Mouse (Mus musculus) cortical plate, adult 2 months (tissue): ENCODE measurements around the gene Aicda. TPM values are rescaled to one million over a fixed set of nuclear protein-coding genes. Genes with fewer than 3 reads are reported as not detected.
A peak's percentile ranks its signal among the peaks of the same experiment; 100 is the strongest.

Experiments used
- H3K27ac ChIP-seq: fragments of 200-500 bp; 2 replicates; pipeline ENCODE4 v1.5.1; 2012; ENCODE audit warnings: low read length, control low read depth, inconsistent platforms; ENCODE audit not compliant: insufficient read depth
- H3K4me1 ChIP-seq: fragments of 200-500 bp; 2 replicates; pipeline ENCODE4 v1.6.1; 2011; ENCODE audit warnings: low read length; ENCODE audit not compliant: control insufficient read depth, insufficient read depth
- H3K4me3 ChIP-seq: fragments of 200-500 bp; 2 replicates; pipeline ENCODE4 v1.5.1; 2011; ENCODE audit warnings: mild to moderate bottlenecking, low read length, control low read depth; ENCODE audit not compliant: insufficient read depth
- CTCF ChIP-seq: fragments of 200-500 bp; IDR thresholded peaks from 2 replicates; pipeline ENCODE4 v1.5.1; 2011; ENCODE audit warnings: mild to moderate bottlenecking, control low read depth, low read length; ENCODE audit not compliant: insufficient read depth; ENCODE audit errors: extremely low read depth
- POLR2A ChIP-seq: fragments of 200-500 bp; IDR thresholded peaks from 2 replicates; pipeline ENCODE4 v1.6.1; 2011; ENCODE audit warnings: mild to moderate bottlenecking, low read length, control low read depth; ENCODE audit not compliant: insufficient read depth; ENCODE audit errors: extremely low read depth
- polyA plus RNA-seq: library from polyadenylated mRNA; depleted of rRNA; stranded (reverse); fragments of >200 nt; gene quantifications from 2 replicates; pipeline ENCODE4 v1.2.3, GENCODE M21; 2012

Aicda gene
- polyA plus RNA-seq, 1 experiment: not detected

DNA sequence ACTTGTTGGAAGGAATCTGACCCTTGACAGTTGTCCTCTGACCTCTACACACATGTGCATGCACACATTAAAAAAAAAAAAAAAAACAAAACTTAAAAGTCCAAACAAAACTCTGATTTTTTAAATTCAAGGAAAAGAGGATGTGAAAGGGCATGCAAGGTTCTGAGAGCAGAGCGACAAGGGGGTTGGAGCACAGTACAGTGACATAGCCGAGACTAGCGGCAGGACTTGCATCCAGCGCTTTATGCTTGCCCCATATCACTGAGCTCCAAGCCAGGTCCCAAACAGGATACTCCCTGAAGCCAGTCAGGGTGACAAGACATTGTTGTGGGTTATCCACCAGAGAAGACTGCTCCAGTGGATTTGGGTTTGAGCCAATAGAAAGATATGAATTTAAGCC, 44.4 kb downstream of the Aicda start:
- TF ChIP-seq CTCF (no peak), POLR2A (no peak)
- Histone ChIP-seq H3K4me3 (no peak overlapping the region), H3K27ac (no peak overlapping the region), H3K4me1 (no peaks in the 10 kb centered on the region)

DNA sequence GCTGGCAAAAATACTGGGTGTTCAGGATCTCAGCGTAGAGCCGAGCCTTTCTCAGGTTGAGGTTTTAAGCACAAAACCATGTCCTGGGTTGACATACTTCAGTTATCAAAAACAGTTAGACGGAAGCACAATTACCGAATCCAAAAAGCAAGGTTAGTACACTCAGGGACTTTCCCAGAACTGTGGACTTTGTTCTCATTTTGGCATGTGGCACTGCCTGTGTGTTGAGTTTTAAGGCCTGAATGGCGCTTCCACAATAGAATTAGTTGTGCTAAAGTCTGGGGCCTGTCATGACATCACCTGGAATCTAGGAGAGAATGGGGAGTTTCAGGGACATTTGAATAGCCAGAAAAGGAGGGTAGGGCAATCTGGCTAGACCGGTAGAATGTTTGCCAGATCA, 44.8 kb downstream of the Aicda start:
- Histone ChIP-seq H3K4me1 (no peaks in the 10 kb centered on the region), H3K4me3 (no peak overlapping the region)
- TF ChIP-seq CTCF (no peak), POLR2A (no peak)

DNA sequence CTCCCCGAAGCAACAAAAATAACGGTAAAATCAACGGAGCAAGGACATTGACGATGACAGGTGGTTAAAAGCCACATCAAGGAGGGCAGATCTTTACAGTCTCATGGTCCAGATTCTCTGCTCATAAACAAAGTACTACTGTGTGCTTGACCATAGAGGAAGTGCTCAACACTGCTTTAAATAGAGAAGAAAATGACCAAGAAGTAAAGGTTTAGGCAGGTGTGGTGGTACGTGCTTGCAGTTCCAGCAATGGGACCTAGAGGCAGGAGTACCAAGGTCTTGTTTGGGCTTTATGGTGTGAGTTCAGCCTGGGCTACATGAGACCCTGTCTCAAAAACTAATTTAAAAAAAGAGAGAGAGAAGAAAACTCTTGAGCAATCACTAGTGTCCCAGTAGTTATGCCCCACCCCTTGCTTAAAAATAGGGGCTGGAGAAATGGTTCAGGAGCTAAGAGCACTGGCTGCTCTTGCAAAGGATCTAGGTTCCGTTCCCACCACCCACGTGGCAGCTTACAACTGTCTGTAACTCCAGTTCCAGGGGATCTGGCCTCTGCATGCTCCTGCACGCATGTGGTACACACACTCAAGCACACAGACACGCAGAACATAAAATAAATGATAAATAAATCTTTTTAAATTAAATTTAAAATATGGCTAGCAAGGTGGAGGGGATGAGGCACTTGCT, 45.6 kb downstream of the Aicda start:
- Histone ChIP-seq H3K4me3 (no peak overlapping the region), H3K4me1 (no peaks in the 10 kb centered on the region), H3K27ac (no peak overlapping the region)
- TF ChIP-seq POLR2A (no peak), CTCF (no peak)

More for the DNA sequence above, 44.8 kb downstream of the Aicda start:
- H3K27ac ChIP-seq: no peak overlapping the region

DNA sequence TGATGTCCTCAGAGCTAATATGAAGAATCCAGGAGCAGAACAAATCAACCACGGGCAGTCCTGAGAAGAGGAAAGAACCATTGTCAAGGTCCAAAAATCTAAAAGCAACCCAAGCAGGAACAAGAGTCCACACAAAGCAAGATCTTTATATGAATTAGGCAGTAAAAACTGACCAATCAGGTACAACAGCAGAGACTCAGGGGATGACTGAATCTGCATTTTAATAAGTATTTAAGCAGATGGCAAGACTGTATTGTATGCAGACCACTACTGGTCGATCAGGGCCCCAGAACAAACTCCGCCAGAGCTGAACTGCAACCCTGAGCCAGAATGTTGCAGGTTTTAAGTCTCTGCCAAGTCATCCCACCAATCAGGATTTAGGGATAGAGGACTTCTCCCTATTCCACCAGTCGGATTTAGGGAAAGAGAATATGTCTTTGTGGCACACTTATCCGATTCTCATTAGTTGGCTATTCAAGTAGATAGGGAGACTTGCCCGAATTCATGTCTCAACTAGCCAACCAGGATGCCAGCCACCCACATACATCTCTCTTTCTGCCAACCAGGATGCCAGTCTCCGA, 46.6 kb downstream of the Aicda start:
- H3K4me1 ChIP-seq: no peaks in the 10 kb centered on the region
- TF ChIP-seq CTCF (no peak), POLR2A (no peak)
- H3K4me3 ChIP-seq: no peak overlapping the region
- no peak overlapping the region for H3K27ac ChIP-seq

DNA sequence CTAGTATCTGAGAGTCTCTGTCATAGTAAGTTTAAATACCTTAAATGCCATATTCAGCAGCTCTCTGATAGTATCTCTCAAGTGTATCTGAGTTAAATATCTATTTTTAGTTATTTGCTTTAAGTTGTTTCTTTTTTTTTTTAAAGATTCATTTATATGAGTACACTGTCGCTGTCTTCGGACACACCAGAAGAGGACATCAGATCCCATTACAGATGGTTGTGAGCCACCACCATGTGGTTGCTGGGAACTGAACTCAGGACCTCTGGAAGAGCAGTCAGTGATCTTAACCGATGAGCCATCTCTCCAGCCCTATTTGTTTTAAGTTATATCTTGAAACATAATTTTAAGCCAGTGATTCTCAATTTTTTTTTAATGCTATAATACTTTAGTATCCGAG, 47.4 kb downstream of the Aicda start:
- no peak overlapping the region for H3K27ac ChIP-seq
- H3K4me3 ChIP-seq: no peak overlapping the region
- TF ChIP-seq POLR2A (no peak), CTCF (no peak)
- no peaks in the 10 kb centered on the region for H3K4me1 ChIP-seq

DNA sequence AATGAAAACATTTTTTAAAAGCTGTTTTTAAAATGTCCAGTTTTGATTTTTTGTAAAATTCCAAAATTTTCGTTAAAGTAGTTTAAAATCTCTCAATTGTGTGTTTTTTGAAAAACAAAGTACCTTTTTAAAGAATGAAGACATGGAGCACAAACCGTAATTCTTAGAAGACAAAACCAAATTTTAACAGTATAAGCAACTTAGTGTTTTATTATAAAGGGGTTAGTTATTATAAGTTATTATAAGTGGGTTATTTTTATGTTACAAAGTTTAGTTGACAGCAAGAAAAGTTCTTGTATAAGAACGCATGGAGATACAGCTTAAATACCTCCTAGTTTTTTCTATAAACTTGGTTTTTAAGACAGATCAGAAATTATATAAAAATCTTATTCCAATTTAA, 48.0 kb downstream of the Aicda start:
- no peaks in the 10 kb centered on the region for H3K4me1 ChIP-seq
- no peak overlapping the region for H3K27ac ChIP-seq
- peak overlapping the region; percentile 47; the same call in 1 of the 2 replicates for H3K4me3 ChIP-seq
- TF ChIP-seq CTCF (no peak), POLR2A (no peak)

- Histone ChIP-seq H3K4me1 (no peaks in the 10 kb centered on the region), H3K27ac (peak within 1 kb of the TSS; percentile 61), H3K4me3 (peak within 1 kb of the TSS; percentile 47)
- TF ChIP-seq POLR2A: no peak
- TF ChIP-seq CTCF: no peak
Observed at GRCm38 (mm10) chr6:122602242-122602991, 48.8 kb downstream of the Aicda start, which contains the start of gene Apobec1. Apobec1 (minus strand) TSS chr6:122602444.

GRCm38 (mm10) chr6:122602992-122603322, 49.4 kb downstream of the Aicda start:
- Histone ChIP-seq H3K27ac (no peak overlapping the region), H3K4me1 (no peaks in the 10 kb centered on the region)

GRCm38 (mm10) chr6:122604260-122604659, 50.7 kb downstream of the Aicda start:
- no peak overlapping the region for H3K27ac ChIP-seq
- TF ChIP-seq CTCF: no peak
- no peak for TF ChIP-seq POLR2A
- no peak overlapping the region for H3K4me3 ChIP-seq
- no peaks in the 10 kb centered on the region for H3K4me1 ChIP-seq

More at GRCm38 (mm10) chr6:122602992-122603322, 49.4 kb downstream of the Aicda start:
- TF ChIP-seq CTCF (no peak), POLR2A (no peak)
- peak overlapping the region; percentile 47; the same call in 1 of the 2 replicates for H3K4me3 ChIP-seq
